Mouse (Mus musculus) right cerebral cortex, postnatal 25 days (tissue): ENCODE data around the gene Atg4c.

ENCODE experiments used
- DNase-seq: peaks from one replicate; pipeline ENCODE4 v3.0.0; 2022

Gene Atg4c

DNA sequence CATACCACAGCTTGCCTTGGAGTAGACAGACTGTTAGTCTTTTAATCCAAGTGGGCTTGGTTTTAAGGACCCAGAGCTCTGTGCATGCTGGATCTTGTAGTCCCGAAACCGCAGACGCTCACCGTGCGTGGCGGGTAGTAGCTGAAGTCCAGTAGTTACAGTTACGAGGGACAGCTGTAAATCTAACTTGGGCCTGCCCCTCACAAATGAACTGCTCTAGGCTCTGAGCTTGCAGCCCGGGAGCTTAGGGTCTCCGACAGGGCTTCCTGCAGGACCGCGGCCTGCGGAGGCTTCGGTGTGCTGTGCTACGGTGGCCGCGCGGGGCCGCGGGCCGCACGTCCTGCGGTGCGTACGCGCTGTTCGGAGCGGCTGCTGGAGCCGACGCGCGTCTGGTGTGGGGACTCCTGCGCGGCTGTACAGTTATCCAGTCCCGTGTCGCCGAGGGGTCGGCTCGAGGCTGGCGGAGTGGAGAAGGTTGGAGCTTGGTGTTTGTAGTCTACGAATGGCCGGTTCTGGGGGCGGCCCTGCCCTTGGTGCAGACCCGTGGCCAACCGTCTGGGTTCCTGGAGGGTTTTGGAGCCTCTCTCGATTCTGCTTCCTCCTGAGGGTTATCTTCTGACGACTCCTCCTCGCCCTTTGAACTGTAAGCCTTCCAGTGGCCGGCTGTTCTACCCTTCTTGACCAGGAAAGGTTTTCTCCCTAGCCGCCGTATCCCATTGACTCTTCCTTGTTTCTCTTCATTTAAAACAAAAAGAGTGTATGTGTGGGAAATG, at the start of gene Atg4c:
Gene Atg4c (plus strand): TSS at position 125 of the 773 bp plus-strand sequence.
- peak; percentile 92 for DNase-seq

DNA sequence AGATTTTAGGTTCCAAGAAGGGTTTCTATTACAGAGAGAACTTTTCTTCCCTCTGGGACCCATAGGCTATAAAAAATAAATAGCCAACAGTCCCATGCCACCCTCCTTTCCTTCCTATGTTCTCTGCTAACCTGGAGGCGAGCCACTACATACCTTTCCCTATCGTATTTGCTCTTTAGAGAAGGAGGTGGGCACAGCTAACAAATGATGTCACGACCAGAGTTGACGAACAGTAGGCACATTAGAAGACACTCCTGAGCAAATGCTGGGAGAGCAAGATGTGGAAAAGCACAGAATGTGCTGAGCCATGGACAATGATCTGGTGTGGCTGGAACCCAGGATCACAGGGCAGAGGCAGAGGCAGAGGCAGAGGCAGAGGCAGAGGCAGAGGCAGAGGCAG, 42.3 kb upstream of the Atg4c start:
- DNase-seq: no peak

- no peak for DNase-seq
These were observed 41.7 kb upstream of the Atg4c start for GRCm38 (mm10) chr4:99151885-99152558.

- no peak for DNase-seq
These were observed 37.0 kb upstream of the Atg4c start for GRCm38 (mm10) chr4:99156641-99157307.

GRCm38 (mm10) chr4:99158495-99158894, 35.2 kb upstream of the Atg4c start:
- DNase-seq: no peak

DNA sequence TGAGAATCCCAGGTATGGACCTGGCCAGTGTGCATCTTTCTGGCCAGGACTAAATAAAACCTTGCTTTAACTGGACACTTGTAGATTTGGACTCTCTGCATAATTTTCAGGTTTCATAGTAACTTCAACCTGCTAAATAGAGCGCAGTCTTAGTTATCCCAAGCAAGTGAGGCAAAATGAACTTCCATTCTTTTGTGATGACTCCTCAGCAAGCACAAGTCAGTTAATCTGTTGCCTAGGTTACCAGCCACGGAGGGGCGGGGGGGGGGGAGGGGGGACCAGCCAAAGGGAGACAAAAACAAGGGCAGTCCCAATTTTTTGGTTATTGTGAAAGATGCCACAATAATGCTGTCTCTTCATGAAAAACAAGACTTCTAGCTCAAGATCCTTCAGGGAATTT, 33.3 kb upstream of the Atg4c start:
- no peak for DNase-seq

- no peak for DNase-seq
These were observed 32.8 kb upstream of the Atg4c start for GRCm38 (mm10) chr4:99160899-99161298.

DNA sequence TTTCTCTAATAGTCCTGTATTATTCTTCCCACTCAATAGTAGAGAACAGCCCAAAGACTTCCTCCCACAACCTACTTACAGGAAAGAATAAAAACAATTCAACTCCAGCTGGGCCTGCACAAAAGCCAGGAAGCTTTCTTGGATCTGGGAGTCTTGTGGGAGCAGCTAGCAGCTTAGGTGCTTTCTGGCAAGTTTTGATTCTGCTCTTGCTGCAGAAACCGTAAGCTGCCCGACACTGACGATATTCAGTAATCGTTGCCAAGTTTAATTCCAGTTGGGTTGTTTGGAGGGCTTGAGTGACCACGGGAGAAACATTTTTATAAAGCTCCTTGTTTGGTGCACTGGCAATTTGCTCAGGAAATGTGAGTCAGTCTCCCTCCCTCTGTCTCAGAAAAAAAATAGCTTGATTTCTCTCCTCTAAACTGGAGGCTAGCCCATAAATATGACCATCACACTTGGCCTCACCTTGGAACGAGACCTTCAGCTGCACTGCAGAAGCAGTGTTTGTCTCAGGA, 32.2 kb upstream of the Atg4c start:
- DNase-seq: no peak

DNA sequence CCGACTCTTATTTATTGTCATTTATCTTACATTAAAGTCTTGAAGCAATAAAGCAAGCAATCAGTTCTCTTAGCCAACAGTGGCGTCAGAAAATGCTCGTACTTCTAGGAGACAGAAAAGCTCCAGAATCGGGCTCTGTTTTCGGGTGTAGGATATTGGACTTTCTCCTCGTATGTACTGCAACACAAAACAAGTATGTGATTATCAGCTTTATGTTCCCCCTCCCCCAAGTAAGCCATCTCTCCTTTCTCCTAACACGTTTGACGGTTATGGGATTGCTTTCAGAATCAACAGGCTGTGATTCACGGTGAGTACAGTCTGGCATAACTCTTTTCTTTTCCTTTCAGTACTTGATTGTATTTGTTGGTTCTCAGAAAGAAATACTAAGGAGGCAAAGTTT, 30.7 kb upstream of the Atg4c start:
- no peak for DNase-seq

GRCm38 (mm10) chr4:99163547-99163946, 30.2 kb upstream of the Atg4c start:
- no peak for DNase-seq

DNA sequence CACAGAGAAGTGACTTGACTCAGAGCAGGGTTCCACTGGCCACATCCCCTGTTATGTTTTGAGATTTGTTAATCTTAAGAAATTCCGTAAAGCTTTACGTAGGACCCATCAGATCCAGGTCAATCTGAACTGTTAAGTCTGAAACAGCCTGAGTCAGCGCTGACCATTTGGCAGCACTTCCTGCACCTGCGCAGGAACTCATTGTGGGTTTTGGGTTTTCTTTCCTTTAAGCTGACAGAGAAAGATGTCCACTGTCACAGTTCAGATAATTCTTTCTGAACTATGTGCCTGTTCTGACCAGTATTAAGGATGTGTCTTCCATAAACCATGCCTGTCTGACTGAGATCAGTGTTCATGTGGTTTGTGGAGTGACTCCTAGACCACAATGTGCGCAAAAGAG, 24.9 kb upstream of the Atg4c start:
- no peak for DNase-seq

GRCm38 (mm10) chr4:99174265-99174664, 19.5 kb upstream of the Atg4c start:
- no peak for DNase-seq

- DNase-seq: no peak
These were observed 16.9 kb upstream of the Atg4c start for GRCm38 (mm10) chr4:99176841-99177240.

DNA sequence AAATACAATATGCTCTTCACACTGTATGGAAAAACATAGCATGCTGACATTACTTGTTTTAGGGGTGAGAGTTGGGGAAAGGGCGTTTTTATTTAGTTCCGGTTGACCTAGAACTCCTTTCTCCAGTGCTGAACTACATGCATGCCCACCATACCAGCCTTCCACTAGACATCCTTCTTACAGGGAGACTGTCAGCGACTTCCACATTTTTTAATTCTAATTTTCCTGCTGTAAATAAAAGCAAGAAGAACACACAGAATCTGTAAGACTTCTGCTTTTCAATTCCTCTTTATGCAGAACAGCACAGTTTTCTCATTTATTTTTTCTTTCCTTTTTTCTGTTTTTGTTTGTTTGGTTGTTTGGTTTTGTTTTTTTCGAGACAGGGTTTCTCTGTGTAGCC, 16.5 kb upstream of the Atg4c start:
- no peak for DNase-seq

GRCm38 (mm10) chr4:99178851-99179250, 14.9 kb upstream of the Atg4c start:
- no peak for DNase-seq

GRCm38 (mm10) chr4:99179446-99180120, 14.2 kb upstream of the Atg4c start:
- DNase-seq: no peak

GRCm38 (mm10) chr4:99180921-99181320, 12.8 kb upstream of the Atg4c start:
- DNase-seq: no peak

- no peak for DNase-seq
These were observed 11.9 kb upstream of the Atg4c start for GRCm38 (mm10) chr4:99181739-99182419.

DNA sequence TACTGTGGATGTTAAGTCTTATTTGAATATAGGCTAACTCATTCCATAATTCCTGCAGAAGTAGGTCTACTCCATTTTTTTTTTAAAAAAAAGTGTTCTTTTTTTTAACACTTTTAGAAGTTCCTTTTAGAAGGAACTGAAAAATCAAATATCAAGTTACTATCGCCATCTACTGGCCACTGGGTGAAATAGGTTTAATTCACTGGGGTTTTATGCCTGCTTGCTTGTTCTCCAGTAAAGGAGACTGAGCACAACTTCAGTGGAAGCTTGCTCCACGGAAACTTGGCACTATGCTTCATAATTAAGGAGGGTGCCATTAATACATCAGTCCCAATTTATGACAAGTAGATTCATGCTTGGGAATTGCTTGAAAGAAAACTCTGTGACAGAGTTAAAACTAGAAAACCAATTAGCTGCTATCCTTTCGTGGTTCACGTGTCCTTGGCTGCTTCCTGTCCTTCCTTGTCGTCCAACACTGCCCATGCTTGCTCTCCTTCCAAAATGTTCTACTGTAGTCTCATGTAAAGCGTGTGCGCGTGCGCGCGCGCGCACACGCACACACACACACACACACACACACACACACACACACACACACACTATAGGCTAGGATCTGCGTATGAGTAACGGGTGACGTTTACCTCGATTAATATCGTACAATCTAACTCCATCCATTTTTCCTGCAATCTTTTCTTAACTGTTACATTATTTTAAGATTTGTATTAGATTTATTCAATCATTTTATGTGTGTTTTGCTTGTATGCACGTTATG, 10.9 kb upstream of the Atg4c start:
- DNase-seq: no peak

DNA sequence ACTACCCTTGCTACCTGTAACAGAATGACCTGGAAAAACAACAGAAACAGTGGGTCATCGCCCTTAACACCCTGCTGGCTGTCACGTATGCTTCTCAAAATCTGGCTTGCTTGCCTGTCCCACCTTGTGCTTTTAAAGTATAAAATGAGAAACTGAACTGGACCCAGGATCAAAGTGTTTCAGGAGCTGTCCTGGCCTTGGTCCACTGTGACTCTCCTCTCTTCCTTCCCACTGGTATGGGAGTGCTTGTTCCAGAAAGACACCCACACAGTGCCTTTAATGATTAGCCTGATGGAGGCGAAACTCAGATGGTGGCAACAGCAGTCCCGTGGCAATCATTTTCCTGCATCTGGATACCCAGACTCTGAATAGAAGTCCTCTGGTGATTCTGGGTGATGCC, 9.1 kb upstream of the Atg4c start:
- DNase-seq: no peak

DNA sequence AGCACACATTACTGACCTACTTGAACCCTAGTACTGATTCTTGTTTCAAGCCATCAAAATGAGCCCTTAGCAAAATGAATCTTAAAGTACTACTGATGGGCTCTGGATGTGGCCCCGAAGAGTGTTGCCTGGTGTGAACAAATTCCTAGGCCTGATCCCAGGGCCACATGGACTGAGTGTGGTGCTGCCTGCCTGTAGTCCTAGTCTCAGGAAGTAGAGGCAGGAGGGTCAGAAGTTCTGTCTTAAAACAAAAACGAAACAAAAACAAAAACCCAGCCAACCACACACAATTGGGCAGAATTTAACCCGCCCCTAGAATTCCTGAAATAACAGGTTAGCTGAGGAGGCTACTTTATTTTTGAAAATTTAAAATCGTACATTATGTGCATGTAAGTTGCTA, 8.4 kb upstream of the Atg4c start:
- DNase-seq: no peak
